Mouse (Mus musculus) mesoderm, embryonic 11.5 days (tissue): Measurements from ENCODE around the gene Ubxn6.

Experiments used
- DNase-seq: peaks from one replicate; pipeline ENCODE4 v3.0.0-alpha.2; 2012; ENCODE audit warnings: low read depth, low spot score

The Ubxn6 gene

DNA sequence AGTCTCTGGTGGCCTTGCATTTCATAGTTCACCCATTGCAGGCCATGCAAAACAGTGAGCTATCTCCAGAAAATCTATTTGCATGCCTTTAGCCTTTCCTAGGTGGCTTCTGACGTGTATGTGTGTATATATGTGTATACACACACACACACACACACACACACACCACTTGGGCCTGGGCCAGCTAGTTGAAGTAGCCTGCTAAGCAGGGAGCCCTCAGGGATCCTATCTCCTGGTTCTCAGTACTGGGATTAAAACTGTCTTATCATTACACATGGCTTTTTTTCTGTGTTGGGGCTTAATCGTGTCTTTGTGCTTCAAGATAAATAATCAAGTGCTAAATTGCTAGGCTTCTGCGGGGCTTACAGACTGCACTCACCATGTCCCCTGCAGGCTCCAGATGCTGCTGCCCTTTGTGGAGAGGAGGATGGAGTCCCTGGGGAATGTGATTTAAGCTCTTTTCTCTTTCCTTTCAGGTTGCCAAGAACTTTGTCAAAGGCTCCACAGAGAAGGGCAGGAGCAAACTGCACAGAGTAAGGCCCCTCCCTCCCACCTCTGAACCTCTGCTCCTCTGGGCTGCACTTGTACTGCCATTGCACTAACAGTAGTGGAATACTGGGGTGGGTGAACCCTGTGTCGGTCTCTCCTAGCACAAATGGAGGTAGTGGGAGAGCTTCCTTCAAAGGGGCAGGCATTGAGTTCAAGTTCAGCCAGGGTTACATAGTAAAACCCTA lies 18.7 kb downstream of the Ubxn6 start:
- DNase-seq = no peak

DNA sequence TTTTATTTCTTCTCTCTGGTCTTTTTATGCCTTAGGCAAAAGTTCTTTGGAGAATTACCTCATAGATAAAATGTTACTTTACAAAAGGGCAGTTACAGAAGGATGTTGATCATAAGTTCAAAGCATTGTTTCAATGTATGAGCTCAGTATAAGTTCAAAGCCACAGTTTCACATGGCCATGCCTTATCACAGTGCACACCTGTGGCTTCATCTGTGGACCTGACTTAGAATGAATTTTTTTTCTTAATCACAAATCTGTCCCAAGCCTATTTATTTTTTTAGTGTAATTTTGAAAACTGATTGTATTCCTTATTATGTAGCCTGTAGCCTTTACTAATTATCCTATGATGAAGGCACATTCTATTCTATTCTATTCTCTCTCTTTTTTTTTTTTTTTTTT lies 19.9 kb downstream of the Ubxn6 start:
- no peak for DNase-seq

DNA sequence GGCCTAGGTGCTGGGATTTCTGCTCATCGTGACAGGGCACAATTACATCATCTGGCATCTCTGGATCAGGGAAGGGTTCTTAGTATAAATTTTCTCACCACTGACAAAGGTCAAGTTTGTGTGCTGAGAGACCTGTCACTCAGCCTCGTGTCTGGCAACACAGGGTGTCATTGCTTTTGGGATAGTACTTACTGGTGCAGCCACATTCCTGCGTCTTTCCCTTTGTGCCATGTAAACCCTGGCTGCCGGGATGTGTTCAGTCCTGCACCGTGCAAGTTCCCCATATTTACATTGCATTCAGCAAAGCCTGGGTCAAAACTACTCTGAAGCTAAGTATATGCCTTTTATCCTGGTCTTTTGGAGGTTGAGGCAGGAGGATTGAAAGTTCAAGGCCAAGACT lies 23.5 kb downstream of the Ubxn6 start:
- no peak for DNase-seq

DNA sequence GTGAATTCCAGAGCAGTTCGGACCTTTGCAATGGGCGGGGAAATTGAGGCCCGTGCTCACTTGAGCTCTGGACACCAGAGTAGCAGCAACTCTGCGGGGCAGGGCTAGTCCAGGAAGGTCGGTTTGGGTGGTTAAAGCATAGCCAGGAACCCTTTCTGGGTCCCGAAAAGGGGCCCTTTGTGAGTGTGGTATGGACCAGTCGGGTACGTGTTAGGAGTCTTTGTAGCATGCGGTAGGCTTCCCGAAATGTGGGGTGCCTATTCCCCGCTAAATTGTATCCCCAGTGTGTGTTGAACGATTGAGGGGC lies 34.0 kb downstream of the Ubxn6 start:
- peak; percentile 18 for DNase-seq

DNA sequence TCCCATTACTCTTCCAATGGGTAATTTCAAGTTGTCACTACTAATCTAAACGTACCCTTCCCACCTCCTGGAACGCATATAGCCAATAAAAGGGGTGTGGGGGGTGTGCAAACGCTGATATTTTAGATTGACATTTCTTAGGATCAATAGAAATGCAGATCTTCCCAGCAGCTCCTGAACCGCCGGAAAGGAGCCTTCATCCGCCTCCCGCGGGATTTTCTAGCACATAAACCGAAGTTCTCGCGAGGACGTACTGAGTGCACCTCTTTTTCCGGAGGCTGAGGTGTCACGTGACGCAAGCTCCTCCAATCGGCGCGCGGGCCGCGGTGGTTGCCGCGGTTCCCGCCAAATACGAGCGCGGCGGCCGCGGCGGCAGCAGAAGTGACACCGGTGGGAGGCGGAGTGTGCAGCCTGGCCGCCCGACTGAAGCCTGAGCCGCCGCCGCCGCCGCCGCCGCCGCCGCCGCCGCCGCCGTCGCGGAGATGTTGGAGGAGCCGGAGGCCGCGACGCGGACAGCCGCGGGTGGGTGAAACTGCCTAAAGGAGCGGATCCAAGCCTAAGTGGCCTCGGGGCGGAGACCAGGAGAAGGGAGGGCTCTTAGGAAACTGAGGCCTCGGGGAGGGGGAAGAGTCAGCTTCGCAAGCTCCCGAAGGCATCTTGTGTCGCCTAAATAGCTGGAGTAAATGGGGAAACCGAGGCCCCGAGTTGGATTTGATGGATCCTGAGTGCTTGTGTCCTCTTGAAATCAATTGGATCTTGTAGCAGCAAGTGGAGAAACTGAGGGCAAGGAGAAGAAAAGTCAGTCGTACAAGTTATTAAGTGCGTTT lies 34.6 kb downstream of the Ubxn6 start, which contains the start of gene Chaf1a:
Gene Chaf1a (plus strand): TSS at position 410 of the 827 bp plus-strand sequence.
- peak; percentile 99 for DNase-seq

DNA sequence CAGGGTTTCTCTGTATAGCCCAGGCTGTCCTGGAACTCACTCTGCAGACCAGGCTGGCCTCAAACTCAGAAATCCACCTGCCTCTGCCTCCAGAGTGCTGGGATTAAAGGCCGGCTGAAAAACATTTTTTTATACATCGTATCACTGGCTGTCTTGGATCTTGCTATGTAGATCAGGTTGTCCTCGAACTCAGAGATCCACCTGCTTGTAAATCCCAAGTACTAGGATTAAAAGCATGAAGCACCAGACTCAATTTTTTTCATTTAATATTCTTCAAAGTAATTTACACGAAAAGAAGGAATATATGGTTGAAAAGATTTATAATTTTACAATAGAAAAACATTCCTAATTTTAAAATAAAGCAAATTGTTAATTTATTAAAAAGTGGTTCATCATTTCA lies 35.5 kb downstream of the Ubxn6 start:
- no peak for DNase-seq

DNA sequence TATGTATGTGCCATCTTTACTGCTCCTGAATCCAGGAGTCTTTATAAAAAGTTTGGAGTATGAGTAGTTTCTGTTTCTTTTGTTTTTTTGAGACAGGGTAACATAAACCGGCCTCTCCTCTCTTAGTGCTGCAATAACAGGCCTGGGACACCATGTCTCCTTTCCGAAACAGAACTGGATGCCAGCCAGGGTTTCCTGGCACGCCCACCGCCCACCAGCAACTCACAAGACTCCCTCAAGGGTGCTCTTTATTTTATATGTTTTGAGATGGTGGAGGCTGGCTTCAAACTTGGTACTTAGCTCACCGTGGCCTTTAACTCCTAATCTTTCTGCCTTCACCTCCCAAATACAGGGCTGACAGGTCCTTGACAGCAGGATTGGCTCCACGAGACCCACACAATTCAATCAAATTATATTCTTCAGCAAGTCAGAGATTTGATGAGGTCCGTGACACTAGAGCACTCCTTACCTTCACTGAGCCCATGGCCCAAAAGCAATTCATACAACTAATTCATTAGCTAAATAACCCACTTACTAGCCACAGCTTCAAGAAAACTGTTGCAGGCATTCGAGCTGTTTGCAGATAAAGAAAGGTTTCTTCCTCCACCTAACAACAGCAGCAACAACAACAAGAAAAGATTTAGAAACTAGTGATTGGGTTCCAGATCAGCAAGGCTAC lies 36.1 kb downstream of the Ubxn6 start:
- DNase-seq = no peak

DNA sequence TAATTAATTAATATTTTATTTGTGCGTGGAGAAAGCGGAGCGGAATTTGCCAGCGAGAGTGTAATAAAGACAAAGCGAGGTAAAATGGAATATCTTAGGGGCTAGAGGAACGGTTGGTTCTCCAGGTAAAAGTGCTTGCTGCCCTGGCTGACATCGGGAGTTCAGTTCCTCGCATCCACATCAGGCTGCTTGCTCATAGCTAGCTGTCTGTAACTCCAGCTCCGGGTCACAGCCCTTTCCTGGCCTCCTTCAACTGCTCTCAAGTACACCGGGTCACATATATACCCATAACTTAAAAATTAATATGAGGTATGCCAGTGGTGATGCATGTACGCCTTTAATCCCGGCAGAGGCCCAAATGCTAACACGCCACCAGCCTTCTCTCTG lies 37.9 kb downstream of the Ubxn6 start:
- no peak for DNase-seq

DNA sequence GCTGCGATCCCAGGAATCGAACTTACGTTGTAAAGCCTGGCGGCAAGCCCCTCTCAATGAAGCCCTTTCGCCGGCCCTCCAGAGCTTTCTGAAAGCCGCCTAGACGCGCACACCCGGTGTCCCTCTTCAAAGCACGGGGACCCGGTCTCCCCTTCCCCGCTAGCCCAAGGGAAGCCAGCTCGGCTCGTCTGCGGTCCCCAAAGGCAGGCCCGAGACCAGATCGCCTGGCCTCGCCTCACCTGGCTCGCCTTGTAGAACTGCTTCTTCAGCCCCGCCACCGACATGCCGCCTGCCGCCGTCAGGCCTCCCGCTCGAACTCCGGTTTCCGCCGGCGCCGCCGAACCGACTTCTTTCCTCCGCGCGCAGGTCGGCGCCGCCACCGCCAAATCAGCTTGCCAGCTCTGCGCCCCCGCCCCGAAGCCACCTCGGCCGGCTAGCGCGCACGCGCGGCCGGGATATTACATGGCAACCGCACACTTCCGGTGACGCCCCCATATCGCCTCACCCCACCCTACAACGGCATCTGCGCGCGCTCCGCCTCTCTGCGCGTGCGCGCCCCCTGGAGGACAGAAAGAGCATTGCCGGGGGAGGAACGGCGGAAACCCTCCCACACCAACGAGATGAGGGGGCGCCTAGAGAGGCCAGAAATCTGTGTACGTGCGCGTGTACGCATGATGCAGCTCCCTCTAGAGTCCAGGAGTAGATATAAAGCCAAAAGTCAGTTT lies 38.5 kb downstream of the Ubxn6 start, which contains the start of gene Sh3gl1:
Gene Sh3gl1 (minus strand): TSS at position 460 of the 725 bp plus-strand sequence.
- DNase-seq = peak; percentile 99

DNA sequence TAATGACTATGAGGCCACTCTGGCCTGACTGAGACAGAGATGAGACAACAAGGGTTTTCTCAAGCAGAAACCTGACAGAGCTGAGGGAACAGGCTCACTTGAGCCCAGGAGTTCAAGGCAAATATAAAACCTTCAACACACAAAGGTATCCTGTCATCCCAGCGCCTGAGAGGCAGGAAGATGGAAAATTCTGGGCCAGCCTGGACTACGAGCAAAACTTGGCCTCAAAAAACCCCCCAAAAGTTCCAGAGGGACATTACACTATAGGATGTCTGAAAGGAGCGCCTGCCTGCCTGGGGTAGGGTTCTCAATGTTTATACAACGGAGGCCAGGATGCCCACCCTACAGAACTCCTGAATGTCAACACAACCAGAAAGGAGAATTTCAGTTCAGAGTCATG lies 39.6 kb downstream of the Ubxn6 start:
- no peak for DNase-seq

DNA sequence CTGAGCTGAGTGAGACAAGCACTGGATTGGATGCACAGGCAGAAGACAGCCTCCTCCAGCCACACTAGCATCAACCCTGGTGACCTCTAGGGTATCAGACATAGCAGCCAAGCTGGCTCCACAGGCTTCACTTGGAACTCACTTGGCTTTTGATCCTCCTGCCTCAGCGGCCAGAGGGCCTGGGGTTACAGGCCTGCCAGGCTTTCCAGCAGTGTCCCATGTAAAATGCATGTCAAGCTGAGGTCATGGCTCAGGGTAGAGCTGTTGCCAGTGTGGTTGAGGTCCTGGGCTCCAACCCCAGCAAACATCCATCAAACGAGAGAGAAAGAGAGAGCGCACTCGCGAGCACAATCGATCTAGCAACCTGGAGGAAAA lies 40.1 kb downstream of the Ubxn6 start:
- DNase-seq = no peak

DNA sequence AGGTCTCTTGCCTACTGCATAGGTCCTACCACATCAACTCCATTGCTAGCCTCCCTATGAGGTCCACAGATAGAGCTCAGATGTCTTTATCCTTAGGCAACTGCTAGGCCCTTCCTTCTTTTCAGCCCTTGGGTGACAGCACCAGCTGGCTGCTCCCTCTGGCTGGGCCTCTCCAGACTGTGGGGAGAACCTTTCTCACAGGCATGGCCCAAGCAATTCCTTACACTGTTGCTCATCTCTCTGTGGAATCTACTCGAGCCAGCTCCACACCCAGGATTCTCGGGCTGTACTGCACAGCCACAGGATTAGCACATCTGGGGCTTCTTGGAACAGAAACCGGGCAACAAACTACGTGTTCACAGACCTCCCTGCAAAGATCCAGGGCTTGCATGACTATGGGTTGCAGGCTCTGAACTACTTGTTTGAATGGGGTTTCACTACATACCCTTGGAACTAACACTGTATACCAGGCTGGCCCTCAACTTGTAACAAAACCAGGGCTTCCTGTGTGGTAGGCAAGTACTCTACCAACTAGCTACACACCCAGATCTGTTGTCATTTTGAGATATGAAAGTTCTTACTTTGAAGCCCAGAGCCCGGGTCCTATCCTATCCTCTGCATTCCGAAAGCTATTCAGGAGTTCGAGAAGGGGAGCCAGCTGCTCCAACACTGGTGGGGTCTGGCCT lies 40.6 kb downstream of the Ubxn6 start:
- no peak for DNase-seq

DNA sequence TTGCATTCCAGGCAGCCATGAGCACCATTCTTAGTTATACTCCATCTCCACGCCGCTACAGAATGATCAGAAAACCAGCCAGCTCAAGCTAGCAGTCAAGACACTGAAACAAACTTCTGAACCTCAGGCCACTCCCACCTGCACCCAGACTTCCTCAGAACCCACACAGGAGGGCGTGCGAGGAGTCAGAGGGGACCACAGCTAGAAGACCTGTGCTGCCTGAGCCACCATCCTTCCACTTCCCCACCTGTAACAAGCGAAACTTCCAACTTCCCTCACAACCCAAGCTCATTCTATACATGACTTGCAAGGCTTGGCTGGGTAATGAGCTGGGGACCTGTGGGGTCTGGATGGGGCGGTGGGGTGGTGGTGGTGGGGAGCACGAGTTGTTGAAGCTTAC lies 42.0 kb downstream of the Ubxn6 start:
- DNase-seq = no peak

DNA sequence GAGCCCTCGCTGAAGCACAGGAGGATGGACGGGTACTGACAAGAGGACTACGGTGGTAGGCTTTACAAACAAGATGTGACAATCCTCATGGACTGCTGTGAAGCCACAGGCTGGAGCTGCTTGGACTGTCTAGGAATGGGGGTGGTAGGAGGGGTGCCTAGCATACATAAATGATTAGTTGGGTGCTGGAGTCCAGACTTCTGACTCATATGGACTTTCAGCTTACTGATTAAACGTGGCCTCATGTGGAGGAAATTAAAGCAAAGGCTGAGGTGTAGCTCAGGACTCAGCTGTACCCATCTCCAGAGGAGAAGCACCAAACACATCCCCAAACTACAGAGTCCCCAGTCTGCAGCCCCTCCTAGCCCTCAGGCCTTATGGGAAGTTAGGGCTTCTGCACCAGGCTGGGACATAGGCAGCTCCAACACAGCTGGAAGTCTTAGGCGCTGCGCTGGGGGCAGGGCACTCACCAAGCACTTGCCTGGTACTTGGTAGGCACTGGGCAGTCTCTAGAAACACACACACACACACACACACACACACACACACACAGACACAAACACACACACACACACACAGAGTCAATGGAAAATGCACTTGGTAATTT lies 42.6 kb downstream of the Ubxn6 start:
- DNase-seq = no peak

DNA sequence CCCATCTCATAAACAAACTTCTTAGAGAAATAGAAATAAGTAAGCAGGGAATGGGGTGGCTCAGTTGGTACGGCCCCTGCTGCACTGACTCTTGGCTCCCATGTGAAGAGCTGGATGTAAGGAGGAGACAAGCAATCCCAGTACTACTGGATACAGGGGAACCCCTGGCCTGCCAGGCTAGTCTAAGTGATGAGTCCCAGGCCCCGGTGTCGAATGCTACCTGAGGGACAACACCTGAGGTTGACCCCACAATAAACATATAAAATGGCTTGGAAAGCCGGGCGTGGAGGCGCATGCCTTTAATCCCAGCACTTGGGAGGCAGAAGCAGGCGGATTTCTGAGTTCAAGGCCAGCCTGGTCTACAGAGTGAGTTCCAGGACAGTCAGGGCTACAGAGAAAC lies 43.4 kb downstream of the Ubxn6 start:
- DNase-seq = no peak

DNA sequence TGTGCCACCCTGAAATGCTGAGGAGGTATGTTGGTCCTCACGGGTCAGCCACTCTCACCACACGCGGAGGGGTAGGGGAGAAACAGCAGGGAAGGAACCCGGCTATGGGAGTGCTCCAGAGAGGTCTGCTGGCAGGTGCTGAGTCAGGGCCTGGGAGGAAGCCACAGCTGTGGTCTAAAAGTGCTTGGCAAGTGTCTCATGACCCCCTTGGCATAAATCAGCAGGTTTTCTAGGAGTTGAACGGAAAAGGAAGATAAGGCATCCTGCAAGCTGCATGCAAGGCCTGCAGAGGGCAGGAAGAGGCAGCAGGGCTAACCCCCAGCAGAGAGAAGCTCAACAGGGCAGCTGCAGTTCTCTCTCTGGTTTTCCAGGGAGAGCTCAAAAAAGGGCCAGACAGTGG lies 43.9 kb downstream of the Ubxn6 start:
- no peak for DNase-seq

DNA sequence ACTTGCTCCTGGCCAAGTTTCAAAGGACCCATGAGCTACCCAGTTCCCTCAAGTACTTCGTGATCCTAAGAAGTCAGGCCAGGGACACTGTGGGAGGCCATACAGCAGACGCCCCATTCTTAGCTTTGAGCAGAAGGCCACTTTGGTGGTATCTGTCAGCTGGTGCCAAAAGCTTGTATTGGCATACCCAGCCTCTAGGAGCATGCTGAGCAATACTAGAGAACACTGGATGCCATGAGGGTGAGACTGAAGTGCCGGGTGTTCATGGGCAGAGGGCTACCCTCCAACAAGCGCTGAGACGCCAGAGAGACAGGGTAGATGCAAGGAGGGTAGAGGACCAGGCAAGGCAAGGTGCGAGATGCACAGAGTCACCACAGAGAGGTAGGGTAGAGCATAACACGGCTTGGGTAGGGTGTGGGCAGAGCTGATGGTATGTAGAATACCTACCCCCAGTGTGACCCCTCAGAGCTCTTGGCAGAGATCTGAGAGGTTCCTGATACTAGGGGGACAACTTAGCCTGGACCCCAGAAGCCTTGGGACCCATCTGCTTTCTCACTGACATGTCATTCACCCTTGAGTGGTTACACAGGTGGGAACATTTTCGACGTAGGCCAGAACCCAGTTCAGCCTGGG lies 44.5 kb downstream of the Ubxn6 start:
- no peak for DNase-seq

DNA sequence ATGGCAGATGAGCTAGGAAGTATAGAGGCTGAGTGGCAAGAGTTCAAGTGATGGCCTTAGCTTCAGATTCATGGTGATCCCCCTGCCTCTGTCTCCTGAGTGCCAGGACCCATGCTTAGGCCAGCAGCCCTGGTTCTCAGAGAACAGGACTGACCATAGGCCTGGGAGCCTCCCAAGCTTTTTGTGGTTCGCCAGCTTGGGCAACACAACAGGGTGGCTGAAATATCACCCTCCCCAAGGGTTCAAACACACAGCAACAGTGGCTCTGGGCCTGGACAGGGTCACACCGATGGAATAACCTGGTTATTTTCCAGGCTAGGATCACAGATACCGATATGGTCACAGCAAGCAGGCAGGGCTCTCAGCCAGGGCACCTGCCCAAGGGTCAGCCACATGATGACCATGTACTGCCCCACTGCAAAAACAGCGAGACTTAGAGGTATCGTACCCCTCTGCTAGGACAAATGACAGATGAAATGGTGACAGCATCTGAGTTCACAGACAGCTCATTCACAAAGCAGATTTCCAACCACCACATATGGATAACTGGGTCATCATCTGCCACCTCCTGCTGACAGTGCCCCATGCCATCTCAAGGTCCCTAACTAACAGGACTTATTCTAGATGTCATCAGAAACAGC lies 46.9 kb downstream of the Ubxn6 start:
- DNase-seq = no peak

DNA sequence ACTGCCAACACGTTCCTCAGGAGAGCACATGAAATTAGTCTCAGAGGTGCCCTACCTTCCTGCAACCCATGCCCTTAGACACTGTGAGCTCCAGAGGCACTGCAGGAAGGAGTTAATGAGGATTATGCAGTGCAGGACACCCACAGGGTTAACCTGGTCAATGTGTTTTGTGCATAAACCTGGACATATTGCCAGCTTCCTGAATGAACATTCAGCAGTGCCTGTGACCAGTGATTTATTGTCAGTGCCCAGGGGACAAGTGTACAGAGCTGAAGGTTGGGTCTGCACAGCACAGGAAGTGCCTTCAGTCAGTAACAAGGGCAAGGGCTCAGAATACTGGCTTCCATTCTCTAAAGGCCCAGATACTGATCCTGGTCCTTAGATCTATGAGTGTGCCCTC lies 47.9 kb downstream of the Ubxn6 start:
- no peak for DNase-seq

DNA sequence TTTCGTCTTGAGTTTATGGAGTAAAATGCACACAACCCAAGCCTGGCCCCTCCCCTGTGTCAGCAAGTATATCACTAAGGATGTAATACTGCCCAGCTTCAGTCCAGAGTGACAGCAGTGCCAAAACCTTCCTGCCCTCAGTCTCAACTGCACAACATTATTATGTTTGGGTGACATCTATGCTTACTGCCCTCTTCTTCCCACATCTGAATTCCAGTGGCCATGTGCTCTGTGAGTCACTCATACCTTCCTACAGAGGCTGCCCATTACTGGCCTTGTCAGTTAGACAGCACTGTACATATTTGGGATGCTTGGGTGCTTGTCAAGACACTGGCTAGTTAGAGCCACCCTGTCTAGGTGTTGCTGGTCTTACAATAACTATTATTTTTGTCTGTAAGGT lies 48.5 kb downstream of the Ubxn6 start:
- DNase-seq = no peak
